Mouse (Mus musculus) kidney, postnatal 4 days (tissue): Measurements from ENCODE around the gene Crk.
A peak's percentile ranks its signal among the peaks of the same experiment; 100 is the strongest.

Source experiments
- DNase-seq, 2 experiments: peaks; one replicate each; pipeline ENCODE4 v3.0.0; 2021; ENCODE audit warnings: mixed read lengths in 2 of 2

Crk gene

GRCm38 (mm10) chr11:75655621-75656545 lies 23.2 kb upstream of the Crk start:
- peak; percentile 76 to 86 for DNase-seq

GRCm38 (mm10) chr11:75656621-75657590 lies 22.2 kb upstream of the Crk start:
- DNase-seq: peak; percentile 11 to 25

GRCm38 (mm10) chr11:75657841-75658240 lies 21.2 kb upstream of the Crk start:
- DNase-seq: no peak

GRCm38 (mm10) chr11:75658311-75658710 lies 20.7 kb upstream of the Crk start:
- DNase-seq: no peak

GRCm38 (mm10) chr11:75658996-75659750 lies 19.9 kb upstream of the Crk start:
- DNase-seq: no peak

GRCm38 (mm10) chr11:75660081-75660590 lies 18.9 kb upstream of the Crk start:
- DNase-seq: no peak

GRCm38 (mm10) chr11:75660941-75661800 lies 17.9 kb upstream of the Crk start:
- no peak for DNase-seq

- DNase-seq: no peak
Measured at GRCm38 (mm10) chr11:75662131-75662530, 16.9 kb upstream of the Crk start.

- DNase-seq: no peak
Measured at GRCm38 (mm10) chr11:75666296-75666695, 12.8 kb upstream of the Crk start.

- DNase-seq: no peak
Measured at GRCm38 (mm10) chr11:75668621-75669020, 10.4 kb upstream of the Crk start.

- no peak for DNase-seq
Measured at GRCm38 (mm10) chr11:75669176-75669852, 9.7 kb upstream of the Crk start.

- no peak for DNase-seq
Measured at GRCm38 (mm10) chr11:75669853-75670200, 9.2 kb upstream of the Crk start.

GRCm38 (mm10) chr11:75671426-75672180 lies 7.5 kb upstream of the Crk start:
- DNase-seq: no peak

- DNase-seq: no peak
Measured at GRCm38 (mm10) chr11:75673411-75673810, 5.6 kb upstream of the Crk start.

- DNase-seq: no peak
Measured at GRCm38 (mm10) chr11:75674875-75675274, 4.2 kb upstream of the Crk start.

GRCm38 (mm10) chr11:75677881-75678746 lies 945 bp upstream of the Crk start:
- no peak for DNase-seq

GRCm38 (mm10) chr11:75679439-75680171 lies 546 bp downstream of the Crk start:
- peak; percentile 65 to 80 for DNase-seq

GRCm38 (mm10) chr11:75684462-75684861 lies 5.4 kb downstream of the Crk start:
- no peak for DNase-seq
